Mouse (Mus musculus): ENCODE data around the gene Gm26558.

- TF ChIP-seq POLR2A (IDR thresholded peaks at IDR 0.05; ENCODE audit: borderline replicate concordance, low read depth, low read length): no peak
- no peak for TF ChIP-seq CTCF (IDR thresholded peaks at IDR 0.05; ENCODE audit: low read depth, low read length)
Measured at GRCm38 (mm10) chr2:70657083-70657482, 4.8 kb downstream of the Gm26558 start.

All from bone marrow macrophage, adult 2 months (primary cell).